Mouse (Mus musculus) lung, postnatal 10 days (tissue): ENCODE data around the gene Ccdc134.

ENCODE experiments used
- DNase-seq: peaks from one replicate; pipeline ENCODE4 v3.0.0; 2021

Gene Ccdc134

GRCm38 (mm10) chr15:82150042-82150441, 22.3 kb downstream of the Ccdc134 start:
- no peak for DNase-seq

- DNase-seq, result no peak
These were observed 23.5 kb downstream of the Ccdc134 start for GRCm38 (mm10) chr15:82151176-82151575.

- DNase-seq, result no peak
These were observed 24.3 kb downstream of the Ccdc134 start for GRCm38 (mm10) chr15:82152022-82152421.

GRCm38 (mm10) chr15:82152435-82152834, 24.7 kb downstream of the Ccdc134 start:
- no peak for DNase-seq

GRCm38 (mm10) chr15:82156298-82156697, 28.6 kb downstream of the Ccdc134 start:
- no peak for DNase-seq

- DNase-seq, result no peak
These were observed 29.2 kb downstream of the Ccdc134 start for GRCm38 (mm10) chr15:82156902-82157301.

GRCm38 (mm10) chr15:82158243-82159035, 30.7 kb downstream of the Ccdc134 start:
- DNase-seq, result peak; percentile 43

- DNase-seq, result no peak
These were observed 31.7 kb downstream of the Ccdc134 start for GRCm38 (mm10) chr15:82159471-82159870.

- DNase-seq, result peak; percentile 21
These were observed 33.3 kb downstream of the Ccdc134 start for GRCm38 (mm10) chr15:82160731-82161640.

GRCm38 (mm10) chr15:82161965-82162600, 34.4 kb downstream of the Ccdc134 start:
- no peak for DNase-seq

GRCm38 (mm10) chr15:82163356-82164060, 35.8 kb downstream of the Ccdc134 start:
- DNase-seq, result no peak

GRCm38 (mm10) chr15:82164061-82164399, 36.3 kb downstream of the Ccdc134 start:
- DNase-seq, result no peak

- DNase-seq, result no peak
These were observed 36.8 kb downstream of the Ccdc134 start for GRCm38 (mm10) chr15:82164496-82164895.

GRCm38 (mm10) chr15:82165332-82166239, 37.9 kb downstream of the Ccdc134 start:
- peak; percentile 89 for DNase-seq

- DNase-seq, result peak; percentile 12
These were observed 38.7 kb downstream of the Ccdc134 start for GRCm38 (mm10) chr15:82166240-82167100.

- peak; percentile 7 for DNase-seq
These were observed 39.8 kb downstream of the Ccdc134 start for GRCm38 (mm10) chr15:82167201-82168168.

GRCm38 (mm10) chr15:82169671-82170070, 41.9 kb downstream of the Ccdc134 start:
- no peak for DNase-seq

- DNase-seq, result no peak
These were observed 43.0 kb downstream of the Ccdc134 start for GRCm38 (mm10) chr15:82170437-82171377.
